Mouse (Mus musculus) heart, postnatal 36 days (tissue): ENCODE data around the gene Tdp2. TPM values are rescaled to one million over a fixed set of nuclear protein-coding genes. Genes with fewer than 3 reads are reported as not detected.
A peak's percentile ranks its signal among the peaks of the same experiment; 100 is the strongest.
"Not testable (repeated sequence)": the region's sequence is repeated elsewhere in the genome, so short reads cannot be mapped to it uniquely, and the experiment has no call there.

Experiments
- DNase-seq, 2 experiments: peaks; one replicate each; pipeline ENCODE4 v3.0.0; 2021 to 2022
- intact Hi-C: fragments of 180-260 bp; cut with DNase I; formaldehyde crosslinking; loops from one replicate; pipeline ENCODE4 v1.15.1; 2025
- total RNA-seq, 2 experiments: library from RNA; stranded (reverse); gene quantifications; 2 replicates each; pipeline ENCODE4 v1.2.3; 2021

Gene Tdp2
- total RNA-seq, 2 experiments from 2014 or later: 14.6 to 17.0 TPM

- no peak for DNase-seq
- intact Hi-C loops: no loop called here
Measured at GRCm38 (mm10) chr13:24822663-24823343, 8.7 kb upstream of the Tdp2 start.

DNA sequence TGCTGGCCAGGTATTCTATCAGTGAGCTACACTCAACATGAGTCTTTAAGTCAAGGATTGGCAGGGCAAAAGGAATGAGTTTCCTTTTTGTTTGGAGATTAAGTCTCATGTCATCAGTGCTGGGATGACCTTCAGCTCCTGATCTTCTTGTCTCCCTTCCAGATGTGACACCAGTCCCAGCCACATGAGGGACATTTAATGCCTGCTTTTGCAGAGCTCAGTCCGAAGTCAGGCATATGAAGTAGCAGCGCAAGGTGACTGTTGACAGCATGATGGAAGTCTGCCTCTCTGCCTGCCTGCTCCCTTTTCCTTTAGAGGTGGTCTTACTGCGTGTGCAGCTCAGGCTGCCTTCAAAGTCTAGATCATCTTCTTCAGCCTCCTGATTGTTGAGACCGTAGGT is 6.8 kb upstream of the Tdp2 start:
- DNase-seq: peak in 1 of 2 experiments; percentile 19
- intact Hi-C loops: loop anchor here (2.0 kb wide), 1 partner anchor 14 kb away; no protein-coding TSS in a partner anchor

- no peak for DNase-seq
- intact Hi-C loops: loop anchor here (2.0 kb wide), 1 partner anchor 15 kb away; no protein-coding TSS in a partner anchor
Measured at GRCm38 (mm10) chr13:24825587-24825986, 5.9 kb upstream of the Tdp2 start.

DNA sequence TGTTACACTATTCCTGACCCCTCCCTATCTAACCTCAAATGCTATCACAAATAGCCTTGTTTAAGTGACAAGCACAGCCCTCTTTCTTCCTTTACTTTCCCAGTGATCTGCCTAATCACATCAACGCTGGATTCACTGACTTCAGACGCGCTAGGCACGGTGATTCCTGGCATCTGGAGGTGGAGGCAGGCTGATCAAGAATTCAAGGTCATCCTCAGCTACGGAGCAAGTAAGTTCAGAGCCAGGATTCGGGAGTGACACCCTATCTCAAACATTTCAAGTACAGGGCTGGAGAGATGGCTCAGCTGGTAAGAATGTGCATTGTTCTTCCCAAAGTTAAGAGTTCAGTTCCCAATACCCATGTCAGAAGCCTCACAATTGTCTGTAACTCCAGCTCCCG is 5.4 kb upstream of the Tdp2 start:
- intact Hi-C loops: no loop called here
- no peak for DNase-seq

- intact Hi-C loops: loop anchor here (5.0 to 10.0 kb wide), 4 partner anchors 69 to 191 kb away; partner anchors contain the start of genes Gmnn and Mrs2
- DNase-seq: no peak
Measured at GRCm38 (mm10) chr13:24830756-24831352, 625 bp upstream of the Tdp2 start.

DNA sequence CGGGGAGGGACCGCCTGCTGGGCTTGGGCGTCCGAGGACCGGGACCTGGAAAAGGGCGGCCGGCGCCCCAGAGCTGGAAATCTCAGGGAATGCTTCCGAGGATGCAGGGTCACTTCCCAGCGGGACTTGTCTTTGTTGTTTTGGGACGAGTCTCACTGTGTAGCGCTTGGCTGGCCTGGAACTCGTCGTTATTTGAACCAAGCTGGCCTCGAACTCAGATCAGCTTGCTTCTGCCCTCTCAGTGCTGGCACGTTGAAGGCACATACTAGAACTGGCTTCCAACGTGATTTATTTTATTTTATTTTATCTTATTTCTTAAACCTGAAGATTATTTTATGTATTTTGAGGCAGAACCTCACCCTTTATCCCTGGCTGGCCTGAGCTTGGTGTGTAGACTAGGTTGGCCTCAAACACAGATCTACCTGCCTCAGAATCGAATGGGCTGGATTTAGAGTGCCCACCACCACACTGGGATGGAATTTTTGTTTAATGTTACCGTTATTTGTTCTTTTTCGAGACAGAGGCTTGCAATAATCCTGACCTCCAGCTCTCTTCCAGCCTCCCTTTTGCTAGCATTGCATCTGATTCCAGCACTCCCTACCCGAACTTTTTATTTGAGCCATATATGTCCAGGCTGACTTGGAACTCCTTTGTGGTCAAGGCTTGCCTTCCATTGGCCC is 792 bp downstream of the Tdp2 start:
- intact Hi-C loops: loop anchor here (5.0 to 10.0 kb wide), 4 partner anchors 70 to 190 kb away; partner anchors contain the start of genes Gmnn and Mrs2
- no peak for DNase-seq

- intact Hi-C loops: loop anchor here (5.0 to 10.0 kb wide), 4 partner anchors 70 to 190 kb away; partner anchors contain the start of genes Gmnn and Mrs2
- no peak for DNase-seq
Measured at GRCm38 (mm10) chr13:24832811-24833155, 1.3 kb downstream of the Tdp2 start.

- DNase-seq: not testable (repeated sequence)
- intact Hi-C loops: loop anchor here (10.0 kb wide), 1 partner anchor 157 kb away; no protein-coding TSS in a partner anchor
Measured at GRCm38 (mm10) chr13:24837765-24838164, 6.3 kb downstream of the Tdp2 start.

- intact Hi-C loops: loop anchor here (5.0 to 10.0 kb wide), 2 partner anchors 77 to 155 kb away; no protein-coding TSS in a partner anchor
- DNase-seq: no peak
Measured at GRCm38 (mm10) chr13:24839831-24840230, 8.4 kb downstream of the Tdp2 start.

GRCm38 (mm10) chr13:24841702-24842101 is 10.2 kb downstream of the Tdp2 start:
- intact Hi-C loops: loop anchor here (5.0 kb wide), 1 partner anchor 76 kb away; no protein-coding TSS in a partner anchor
- no peak for DNase-seq

DNA sequence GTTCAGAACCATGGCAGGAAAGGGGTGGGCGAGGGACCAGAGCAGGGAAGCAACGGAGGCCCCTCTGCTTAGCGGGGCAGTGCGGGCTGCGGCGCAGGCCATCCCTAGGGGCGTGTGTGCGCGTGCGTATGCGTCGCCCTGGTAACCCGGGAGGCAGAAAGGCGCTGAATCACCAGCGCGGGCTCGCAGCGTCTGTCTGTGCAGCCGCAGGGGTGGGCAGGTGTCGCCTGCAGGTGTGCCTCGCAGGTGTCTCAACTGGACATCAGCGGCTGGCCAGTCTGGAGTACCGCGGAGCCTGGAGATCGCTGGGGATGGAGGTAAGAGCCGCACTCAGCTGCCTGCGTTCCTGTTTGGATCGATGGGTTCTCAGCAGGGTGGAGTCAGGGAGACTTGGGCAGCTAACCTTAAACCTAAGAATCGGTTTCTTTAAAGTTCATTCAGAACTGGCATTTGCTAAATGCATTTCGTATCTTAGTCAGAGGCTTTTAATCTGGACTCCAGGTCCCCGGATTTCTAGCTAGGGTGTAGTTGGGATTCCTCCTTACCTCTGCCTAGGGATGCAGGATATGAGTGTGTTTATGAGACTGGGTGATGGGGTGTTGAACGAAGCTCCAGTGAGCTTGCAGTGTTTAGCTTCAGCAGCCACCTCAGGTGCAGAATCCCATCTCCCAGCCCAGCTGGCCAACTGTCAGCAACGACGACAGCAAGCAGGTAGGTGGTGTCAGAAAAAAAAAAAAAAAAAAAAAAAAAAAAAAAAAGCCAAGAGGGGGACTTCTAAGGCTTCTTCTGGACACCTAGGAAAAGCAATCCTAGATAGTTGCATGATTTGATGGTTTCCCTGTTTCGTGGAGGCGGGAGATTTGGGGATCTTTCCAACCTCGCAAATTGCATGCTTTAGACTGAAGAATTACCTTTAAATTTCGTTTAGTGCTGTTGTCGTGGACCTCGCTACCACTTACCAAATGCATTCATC is 13.8 kb downstream of the Tdp2 start, which contains the start of gene D130043K22Rik:
TSS of gene D130043K22Rik (plus strand) at position 153 of the 973 bp plus-strand sequence.
- no peak for DNase-seq
- intact Hi-C loops: loop anchor here (5.0 kb wide), 1 partner anchor 72 kb away; no protein-coding TSS in a partner anchor

- DNase-seq: no peak
- intact Hi-C loops: no loop called here
Measured at GRCm38 (mm10) chr13:24849318-24849717, 17.8 kb downstream of the Tdp2 start.

- DNase-seq: no peak
- intact Hi-C loops: no loop called here
Measured at GRCm38 (mm10) chr13:24851989-24852388, 20.5 kb downstream of the Tdp2 start.

- intact Hi-C loops: no loop called here
- no peak for DNase-seq
Measured at GRCm38 (mm10) chr13:24852570-24852969, 21.1 kb downstream of the Tdp2 start.

- intact Hi-C loops: no loop called here
- no peak for DNase-seq
Measured at GRCm38 (mm10) chr13:24859115-24859514, 27.6 kb downstream of the Tdp2 start.

GRCm38 (mm10) chr13:24861084-24861483 is 29.6 kb downstream of the Tdp2 start:
- DNase-seq: no peak

GRCm38 (mm10) chr13:24862021-24862420 is 30.5 kb downstream of the Tdp2 start:
- no peak for DNase-seq
- intact Hi-C loops: no loop called here

More at GRCm38 (mm10) chr13:24861084-24861483, 29.6 kb downstream of the Tdp2 start:
- intact Hi-C loops: no loop called here

- peak; percentile 29 to 48 for DNase-seq
- intact Hi-C loops: no loop called here
Measured at GRCm38 (mm10) chr13:24862520-24862919, 31.0 kb downstream of the Tdp2 start.

- intact Hi-C loops: no loop called here
- DNase-seq: no peak
Measured at GRCm38 (mm10) chr13:24866430-24867402, 35.2 kb downstream of the Tdp2 start.
